Mouse (Mus musculus) embryonic facial prominence, embryonic 12.5 days (tissue): ENCODE measurements around the gene B4galnt4. TPM values are rescaled to one million over a fixed set of nuclear protein-coding genes. Genes with fewer than 3 reads are reported as not detected.

Experiments
- ATAC-seq: fragments of 200-750 bp; cut with Nextera tagmentation; 2 replicates; pipeline ENCODE4 v1.8.0; 2017; ENCODE audit not compliant: insufficient number of reproducible peaks, insufficient read depth, low FRiP score, low TSS enrichment
- H3K27ac ChIP-seq: fragments of 300-500 bp; sonication (generic); 2 replicates; pipeline ENCODE4 v1.5.1; 2016; ENCODE audit warnings: mild to moderate bottlenecking
- H3K27me3 ChIP-seq: fragments of 300-500 bp; sonication (generic); 2 replicates; pipeline ENCODE4 v1.6.1; 2016; ENCODE audit warnings: mild to moderate bottlenecking, moderate library complexity
- H3K36me3 ChIP-seq: fragments of 300-500 bp; sonication (generic); 2 replicates; pipeline ENCODE4 v1.6.1; 2016; ENCODE audit warnings: mild to moderate bottlenecking
- H3K4me1 ChIP-seq: fragments of 300-500 bp; sonication (generic); 2 replicates; pipeline ENCODE4 v1.6.1; 2016
- H3K4me2 ChIP-seq: fragments of 300-500 bp; sonication (generic); replicated peaks from 2 replicates; pipeline ENCODE4 v1.6.1; 2016; ENCODE audit warnings: mild to moderate bottlenecking, moderate library complexity
- H3K4me3 ChIP-seq: fragments of 300-500 bp; sonication (generic); 2 replicates; pipeline ENCODE4 v1.5.1; 2016; ENCODE audit warnings: mild to moderate bottlenecking
- H3K9ac ChIP-seq: fragments of 300-500 bp; sonication (generic); 2 replicates; pipeline ENCODE4 v1.6.1; 2016; ENCODE audit warnings: mild to moderate bottlenecking, moderate library complexity
- H3K9me3 ChIP-seq: fragments of 300-500 bp; sonication (generic); 2 replicates; pipeline ENCODE4 v1.6.1; 2016; ENCODE audit warnings: mild to moderate bottlenecking, moderate library complexity
- WGBS: fragments of 180-500 bp; shearing (Covaris S2); methylation state at CpG from one replicate; pipeline ENCODE4 v1.1.7; 2016; 5-methylcytosine and 5-hydroxymethylcytosine counted together
- polyA plus RNA-seq: library from polyadenylated mRNA; unstranded; fragments of >200 nt; fragmentation: Nextera tagmentation; extraction: Ambion mirVana; gene quantifications from 2 replicates; pipeline ENCODE4 v1.2.1, GENCODE M21; 2016

The B4galnt4 gene
- polyA plus RNA-seq, 1 experiment from 2014 or later, result 39.2 TPM

DNA sequence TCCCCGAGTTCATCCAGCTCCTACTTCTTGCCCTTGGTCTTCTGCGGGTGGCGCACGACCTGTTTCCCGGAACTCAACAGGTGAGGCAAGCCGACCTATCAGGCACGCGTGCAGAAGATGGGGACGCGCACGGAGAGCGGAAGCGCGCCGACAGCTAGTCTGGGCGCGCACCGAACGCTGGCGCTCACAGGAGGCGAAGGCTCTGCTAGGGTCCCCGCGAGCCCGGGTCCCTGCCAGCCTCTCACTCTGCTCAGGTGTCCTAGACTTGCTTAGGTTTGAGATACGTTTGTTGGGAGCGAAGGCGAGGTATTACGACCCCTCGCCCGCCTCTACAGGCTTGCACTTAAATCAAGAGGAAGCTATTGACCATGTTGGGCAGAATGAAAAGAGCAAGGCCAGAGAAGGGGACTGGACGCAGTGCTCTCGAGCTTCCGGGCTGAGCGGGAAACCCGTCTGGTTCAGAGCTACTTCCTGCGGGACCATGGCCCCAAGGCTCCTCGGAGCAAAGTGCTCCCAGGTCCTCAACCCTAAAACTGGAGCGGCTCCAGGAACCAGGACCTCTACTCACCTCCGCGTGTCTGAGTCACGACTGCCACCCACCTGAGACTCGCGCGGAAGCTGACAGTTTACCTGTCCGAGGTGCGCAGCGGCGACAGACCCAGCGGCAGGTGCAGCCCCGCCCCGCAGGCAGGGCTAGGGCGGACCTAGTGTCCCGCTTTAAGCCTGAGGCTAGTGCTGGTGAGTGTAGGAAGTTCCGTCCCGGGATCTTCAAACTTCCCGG lies 39.2 kb downstream of the B4galnt4 start, which contains the start of gene Sigirr:
Sigirr (minus strand) TSS at position 662 of the 781 bp plus-strand sequence.
- no peaks in the 10 kb centered on the region for H3K36me3 ChIP-seq
- ATAC-seq, result no peak
- H3K9ac ChIP-seq, result peak within 1 kb of the TSS; percentile 39; the same call in 1 of the 2 replicates
- no peaks in the 10 kb centered on the region for H3K9me3 ChIP-seq
- 1% methylated on average over 56 of the region's 56 CpGs for WGBS
- H3K4me2 ChIP-seq, result peak within 1 kb of the TSS; percentile 66
- H3K4me3 ChIP-seq, result peak within 1 kb of the TSS; percentile 37
- peaks cover 45% of the 10 kb centered on the region for H3K27me3 ChIP-seq
- H3K27ac ChIP-seq, result no peak within 1 kb of the TSS
- H3K4me1 ChIP-seq, result peaks cover 4% of the 10 kb centered on the region; the same call in 1 of the 2 replicates

- no peaks in the 10 kb centered on the region for H3K9me3 ChIP-seq
- 69% methylated on average over 3 of the region's 3 CpGs for WGBS
- no peak overlapping the region for H3K4me3 ChIP-seq
- no peaks in the 10 kb centered on the region for H3K36me3 ChIP-seq
- H3K4me2 ChIP-seq, result no peak overlapping the region
- no peak overlapping the region for H3K9ac ChIP-seq
- no peak overlapping the region for H3K27ac ChIP-seq
- peaks cover 44% of the 10 kb centered on the region for H3K27me3 ChIP-seq
- H3K4me1 ChIP-seq, result peaks cover 4% of the 10 kb centered on the region; the same call in 1 of the 2 replicates
- no peak for ATAC-seq
These were observed 42.3 kb downstream of the B4galnt4 start for GRCm38 (mm10) chr7:141103161-141103560.

GRCm38 (mm10) chr7:141115874-141116273 lies 55.0 kb downstream of the B4galnt4 start:
- Histone ChIP-seq H3K4me2 (no peak overlapping the region), H3K36me3 (no peaks in the 10 kb centered on the region), H3K9me3 (no peaks in the 10 kb centered on the region), H3K9ac (no peak overlapping the region), H3K27ac (no peak overlapping the region), H3K27me3 (peaks cover 15% of the 10 kb centered on the region), H3K4me1 (no peaks in the 10 kb centered on the region), H3K4me3 (no peak overlapping the region)
- ATAC-seq, result no peak
- 89% methylated on average over 9 of the region's 9 CpGs for WGBS

GRCm38 (mm10) chr7:141117636-141118035 lies 56.7 kb downstream of the B4galnt4 start, which contains the start of gene Ano9:
Gene Ano9 (minus strand): TSS chr7:141117806.
- 5% methylated on average over 9 of the region's 9 CpGs for WGBS
- Histone ChIP-seq H3K9ac (no peak within 1 kb of the TSS), H3K36me3 (no peaks in the 10 kb centered on the region)

GRCm38 (mm10) chr7:141119487-141119886 lies 58.6 kb downstream of the B4galnt4 start:
- ATAC-seq, result no peak
- H3K4me3 ChIP-seq, result no peak overlapping the region
- H3K9me3 ChIP-seq, result no peaks in the 10 kb centered on the region
- H3K36me3 ChIP-seq, result no peaks in the 10 kb centered on the region
- H3K27me3 ChIP-seq, result peaks cover 15% of the 10 kb centered on the region
- 75% methylated on average over 3 of the region's 3 CpGs for WGBS
- 0 out of 2 replicates have a peak, but pooled peaks cover 3% of the 10 kb centered on the region for H3K4me1 ChIP-seq
- no peak overlapping the region for H3K27ac ChIP-seq
- H3K4me2 ChIP-seq, result no peak overlapping the region
- no peak overlapping the region for H3K9ac ChIP-seq

More at GRCm38 (mm10) chr7:141117636-141118035, 56.7 kb downstream of the B4galnt4 start, which contains the start of gene Ano9:
- Histone ChIP-seq H3K27me3 (peaks cover 15% of the 10 kb centered on the region), H3K27ac (no peak within 1 kb of the TSS), H3K4me2 (peak within 1 kb of the TSS; percentile 34), H3K9me3 (no peaks in the 10 kb centered on the region), H3K4me3 (0 out of 2 replicates have a peak within 1 kb of the TSS, but pooled peaks have one; percentile 9), H3K4me1 (0 out of 2 replicates have a peak, but pooled peaks cover 3% of the 10 kb centered on the region)
- no peak for ATAC-seq

DNA sequence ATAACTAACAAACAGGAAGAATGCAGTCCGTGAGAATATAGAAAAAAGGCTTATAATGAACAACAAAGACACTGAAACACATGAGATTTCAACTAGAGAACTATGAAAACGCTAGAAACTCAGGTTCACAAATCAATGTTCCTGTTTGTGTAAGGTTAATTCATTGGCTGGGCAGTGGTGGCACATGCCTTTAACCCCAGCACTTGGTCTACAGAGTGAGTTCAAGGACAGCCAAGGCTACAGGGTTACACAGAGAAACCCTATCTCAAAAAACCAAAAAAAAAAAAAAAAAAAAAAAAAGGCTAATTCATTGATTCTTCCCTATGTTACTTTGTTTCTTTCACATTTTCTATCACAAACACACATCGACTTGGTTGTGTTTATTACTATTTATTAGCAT lies 59.7 kb downstream of the B4galnt4 start:
- ATAC-seq, result no peak
- Histone ChIP-seq H3K27me3 (peaks cover 15% of the 10 kb centered on the region), H3K27ac (no peak overlapping the region), H3K4me2 (no peak overlapping the region), H3K4me1 (0 out of 2 replicates have a peak, but pooled peaks cover 3% of the 10 kb centered on the region), H3K9me3 (no peaks in the 10 kb centered on the region), H3K9ac (no peak overlapping the region), H3K36me3 (no peaks in the 10 kb centered on the region), H3K4me3 (no peak overlapping the region)
- 89% methylated on average over 3 of the region's 3 CpGs for WGBS

- Histone ChIP-seq H3K4me2 (no peak overlapping the region), H3K9ac (no peak overlapping the region)
- ATAC-seq, result no peak
These were observed 60.2 kb downstream of the B4galnt4 start for GRCm38 (mm10) chr7:141121051-141121531.

More at GRCm38 (mm10) chr7:141121051-141121531, 60.2 kb downstream of the B4galnt4 start:
- H3K27ac ChIP-seq, result no peak overlapping the region
- no peak overlapping the region for H3K4me3 ChIP-seq
- H3K4me1 ChIP-seq, result 0 out of 2 replicates have a peak, but pooled peaks cover 3% of the 10 kb centered on the region
- H3K27me3 ChIP-seq, result peaks cover 15% of the 10 kb centered on the region
- no peaks in the 10 kb centered on the region for H3K36me3 ChIP-seq
- H3K9me3 ChIP-seq, result no peaks in the 10 kb centered on the region
- WGBS, result 78% methylated on average over 5 of the region's 5 CpGs

Other genes starting within 250 kb of the B4galnt4 start
- gene Zfp941, start 238.9 kb upstream of the B4galnt4 start, polyA plus RNA-seq, result 3.7 and 4.2 TPM in 2 replicates
- 2.1 and 2.6 TPM in 2 replicates for gene Urah, start 226.1 kb upstream of the B4galnt4 start, polyA plus RNA-seq
- not detected in 2 replicates for gene Scgb1c1, start 215.6 kb upstream of the B4galnt4 start, polyA plus RNA-seq
- gene Odf3, start 213.3 kb upstream of the B4galnt4 start, polyA plus RNA-seq, result not detected in 2 replicates
- not detected in 2 replicates for gene Gm45785, start 204.8 kb upstream of the B4galnt4 start, polyA plus RNA-seq
- gene Ric8a, start 204.1 kb upstream of the B4galnt4 start, polyA plus RNA-seq, result 69.2 and 76.6 TPM in 2 replicates
- 36.0 and 44.3 TPM in 2 replicates for gene Bet1l, start 203.5 kb upstream of the B4galnt4 start, polyA plus RNA-seq
- 274 and 291 TPM in 2 replicates for gene Psmd13, start 179.1 kb upstream of the B4galnt4 start, polyA plus RNA-seq
- 25.3 and 26.1 TPM in 2 replicates for gene Sirt3, start 178.8 kb upstream of the B4galnt4 start, polyA plus RNA-seq
- 2.4 TPM in 2 replicates for gene Cox8b, start 160.7 kb upstream of the B4galnt4 start, polyA plus RNA-seq
- gene Nlrp6, start 140.2 kb upstream of the B4galnt4 start, polyA plus RNA-seq, result 0.13 and 0.23 TPM in 2 replicates
- gene Pgghg, start 119.7 kb upstream of the B4galnt4 start, polyA plus RNA-seq, result 23.0 and 24.4 TPM in 2 replicates
- gene Ifitm5, start 110.8 kb upstream of the B4galnt4 start, polyA plus RNA-seq, result 4.2 and 4.5 TPM in 2 replicates
- gene Gm45717, start 105.2 kb upstream of the B4galnt4 start, polyA plus RNA-seq, result 0.65 TPM in 1 of 2 replicates, not detected in the other
- gene Ifitm2, start 105.1 kb upstream of the B4galnt4 start, polyA plus RNA-seq, result 864 and 899 TPM in 2 replicates
- 35.5 and 37.6 TPM in 2 replicates for gene Ifitm1, start 93.9 kb upstream of the B4galnt4 start, polyA plus RNA-seq
- 48.0 and 52.4 TPM in 2 replicates for gene Ifitm3, start 50.3 kb upstream of the B4galnt4 start, polyA plus RNA-seq
- 0.43 TPM in 1 of 2 replicates, not detected in the other for gene Ifitm6, start 43.2 kb upstream of the B4galnt4 start, polyA plus RNA-seq
- not detected in 2 replicates for gene Gm17387, start 32.0 kb upstream of the B4galnt4 start, polyA plus RNA-seq
- 13.3 and 16.2 TPM in 2 replicates for gene Pkp3, start 17.1 kb downstream of the B4galnt4 start, polyA plus RNA-seq
- gene Sigirr, start 39.5 kb downstream of the B4galnt4 start, polyA plus RNA-seq, result 1.9 and 3.0 TPM in 2 replicates
- gene Ano9, start 56.7 kb downstream of the B4galnt4 start, polyA plus RNA-seq, result 2.2 and 2.5 TPM in 2 replicates
- gene Ptdss2, start 61.3 kb downstream of the B4galnt4 start, polyA plus RNA-seq, result 82.2 and 84.7 TPM in 2 replicates
- 87.9 and 88.1 TPM in 2 replicates for gene Rnh1, start 111.8 kb downstream of the B4galnt4 start, polyA plus RNA-seq
- 91.0 and 111 TPM in 2 replicates for gene Hras, start 132.9 kb downstream of the B4galnt4 start, polyA plus RNA-seq
- 12.1 and 13.4 TPM in 2 replicates for gene Lrrc56, start 133.1 kb downstream of the B4galnt4 start, polyA plus RNA-seq
- gene Lmntd2, start 153.0 kb downstream of the B4galnt4 start, polyA plus RNA-seq, result 3.9 TPM in 2 replicates
- gene Rassf7, start 154.8 kb downstream of the B4galnt4 start, polyA plus RNA-seq, result 38.6 and 42.3 TPM in 2 replicates
- 87.1 and 99.9 TPM in 2 replicates for gene Phrf1, start 167.7 kb downstream of the B4galnt4 start, polyA plus RNA-seq
- 0.99 and 1.1 TPM in 2 replicates for gene Irf7, start 205.4 kb downstream of the B4galnt4 start, polyA plus RNA-seq
- gene Cdhr5, start 215.7 kb downstream of the B4galnt4 start, polyA plus RNA-seq, result not detected in 2 replicates
- gene Sct, start 218.0 kb downstream of the B4galnt4 start, polyA plus RNA-seq, result 4.0 and 5.0 TPM in 2 replicates
- 1.7 and 2.3 TPM in 2 replicates for gene Drd4, start 230.9 kb downstream of the B4galnt4 start, polyA plus RNA-seq